Mouse (Mus musculus): Measurements from ENCODE around the gene Lmx1b. TPM values are rescaled to one million over a fixed set of nuclear protein-coding genes. Genes with fewer than 3 reads are reported as not detected.
A peak's percentile ranks its signal among the peaks of the same experiment; 100 is the strongest.

Gene Lmx1b
- polyA plus RNA-seq, 1 experiment from 2014 or later, result 6.3 TPM

- H3K36me3 ChIP-seq, result no peaks in the 10 kb centered on the region
- 0% methylated on average over 30 of the region's 30 CpGs for WGBS
- peak; percentile 90 for ATAC-seq (ENCODE audit: low FRiP score)
- peaks cover 78% of the 10 kb centered on the region for H3K27me3 ChIP-seq
- peak overlapping the region; percentile 65 for H3K4me2 ChIP-seq
- peak overlapping the region; percentile 71 for H3K9ac ChIP-seq
- no peaks in the 10 kb centered on the region for H3K9me3 ChIP-seq
- peaks cover 89% of the 10 kb centered on the region for H3K4me1 ChIP-seq (replicated peaks)
- peak overlapping the region; percentile 37 for H3K4me3 ChIP-seq
- H3K27ac ChIP-seq, result peak overlapping the region; percentile 97
Measured at GRCm38 (mm10) chr2:33616411-33616843, 23.9 kb downstream of the Lmx1b start.

- Histone ChIP-seq H3K9me3 (no peaks in the 10 kb centered on the region), H3K4me1 (replicated peaks) (peaks cover 94% of the 10 kb centered on the region), H3K4me2 (peak overlapping the region; percentile 65), H3K27me3 (peaks cover 82% of the 10 kb centered on the region), H3K27ac (peak overlapping the region; percentile 97), H3K9ac (peak overlapping the region; percentile 71), H3K36me3 (no peaks in the 10 kb centered on the region), H3K4me3 (peak overlapping the region; percentile 37)
- 4% methylated on average over 17 of the region's 17 CpGs for WGBS
- peak; percentile 29 for ATAC-seq (ENCODE audit: low FRiP score)
Measured at GRCm38 (mm10) chr2:33615843-33616344, 24.4 kb downstream of the Lmx1b start.

GRCm38 (mm10) chr2:33605487-33606256 lies 34.6 kb downstream of the Lmx1b start:
- H3K4me3 ChIP-seq, result no peak overlapping the region
- H3K27ac ChIP-seq, result peak overlapping the region; percentile 82
- no peaks in the 10 kb centered on the region for H3K36me3 ChIP-seq
- peaks cover 61% of the 10 kb centered on the region for H3K4me1 ChIP-seq (replicated peaks)
- 8% methylated on average over 18 of the region's 18 CpGs for WGBS
- peak; percentile 11; the same call in 1 of the 2 replicates for ATAC-seq (ENCODE audit: low FRiP score)
- peak overlapping the region; percentile 11; the same call in 1 of the 2 replicates for H3K4me2 ChIP-seq
- peak overlapping the region; percentile 49 for H3K9ac ChIP-seq
- H3K27me3 ChIP-seq, result peaks cover 81% of the 10 kb centered on the region
- no peaks in the 10 kb centered on the region for H3K9me3 ChIP-seq

GRCm38 (mm10) chr2:33604846-33605486 lies 35.3 kb downstream of the Lmx1b start:
- Histone ChIP-seq H3K27ac (peak overlapping the region; percentile 82), H3K36me3 (no peaks in the 10 kb centered on the region), H3K9me3 (no peaks in the 10 kb centered on the region), H3K4me3 (no peak overlapping the region), H3K4me1 (replicated peaks) (peaks cover 59% of the 10 kb centered on the region), H3K9ac (peak overlapping the region; percentile 49; the same call in 1 of the 2 replicates), H3K4me2 (no peak overlapping the region), H3K27me3 (peaks cover 80% of the 10 kb centered on the region)
- WGBS, result 10% methylated on average over 7 of the region's 7 CpGs
- ATAC-seq (ENCODE audit: low FRiP score), result peak; percentile 33; the same call in 1 of the 2 replicates

DNA sequence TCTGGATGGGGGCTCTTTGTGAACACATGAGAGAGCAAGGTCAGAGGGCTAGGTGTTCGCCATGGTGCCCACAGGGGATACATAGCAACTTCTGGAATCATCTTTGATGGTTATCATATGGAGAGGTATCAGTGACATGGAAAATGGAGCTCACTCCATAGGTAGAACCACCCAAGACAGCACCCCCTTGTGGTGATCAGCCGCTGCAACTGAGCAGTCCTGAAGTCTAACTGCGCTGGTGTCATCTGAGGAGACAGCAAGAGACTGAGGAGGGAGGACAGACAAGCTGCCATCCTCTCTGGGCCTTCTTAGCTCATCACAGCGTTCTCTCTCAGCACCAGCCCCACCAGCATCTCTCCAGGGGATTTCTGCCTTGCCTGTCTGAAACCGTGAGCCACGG lies 39.8 kb downstream of the Lmx1b start:
- no peaks in the 10 kb centered on the region for H3K36me3 ChIP-seq
- 46% methylated on average over 6 of the region's 6 CpGs for WGBS
- ATAC-seq (ENCODE audit: low FRiP score), result no peak
- peaks cover 74% of the 10 kb centered on the region for H3K27me3 ChIP-seq
- H3K4me3 ChIP-seq, result no peak overlapping the region
- no peak overlapping the region for H3K27ac ChIP-seq
- no peak overlapping the region for H3K4me2 ChIP-seq
- H3K9ac ChIP-seq, result no peak overlapping the region
- peaks cover 59% of the 10 kb centered on the region for H3K4me1 ChIP-seq (replicated peaks)
- H3K9me3 ChIP-seq, result no peaks in the 10 kb centered on the region

GRCm38 (mm10) chr2:33597384-33597783 lies 42.9 kb downstream of the Lmx1b start:
- no peak overlapping the region for H3K4me3 ChIP-seq
- 20% methylated on average over 4 of the region's 4 CpGs for WGBS
- H3K36me3 ChIP-seq, result no peaks in the 10 kb centered on the region
- peaks cover 62% of the 10 kb centered on the region for H3K4me1 ChIP-seq (replicated peaks)
- H3K27me3 ChIP-seq, result peaks cover 56% of the 10 kb centered on the region
- no peaks in the 10 kb centered on the region for H3K9me3 ChIP-seq
- no peak overlapping the region for H3K4me2 ChIP-seq
- ATAC-seq (ENCODE audit: low FRiP score), result 0 out of 2 replicates have a peak, but pooled peaks have one; percentile 25
- H3K9ac ChIP-seq, result no peak overlapping the region
- peak overlapping the region; percentile 56 for H3K27ac ChIP-seq

DNA sequence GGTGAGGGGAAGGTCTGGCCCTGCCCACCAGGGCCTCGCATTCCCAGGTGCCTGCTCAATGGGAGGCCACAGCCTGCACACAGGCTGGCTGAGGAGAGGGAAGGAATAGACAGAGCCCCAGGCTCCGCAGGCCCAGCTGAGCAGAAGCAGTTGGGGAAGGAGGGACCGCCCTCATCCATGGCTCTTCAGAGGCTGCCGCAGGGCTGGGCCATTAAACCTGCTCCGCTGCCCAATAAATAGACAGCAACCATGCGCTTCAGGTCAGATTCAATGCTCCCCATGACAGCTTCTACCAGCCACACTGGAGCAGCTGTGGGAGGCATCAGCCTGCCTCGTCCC lies 45.3 kb downstream of the Lmx1b start:
- Histone ChIP-seq H3K4me3 (no peak overlapping the region), H3K27me3 (peaks cover 50% of the 10 kb centered on the region), H3K27ac (peak overlapping the region; percentile 86), H3K4me1 (replicated peaks) (peaks cover 81% of the 10 kb centered on the region), H3K36me3 (no peaks in the 10 kb centered on the region), H3K9ac (no peak overlapping the region), H3K9me3 (no peaks in the 10 kb centered on the region), H3K4me2 (no peak overlapping the region)
- 7% methylated on average over 7 of the region's 7 CpGs for WGBS
- no peak; the same call in 1 of the 2 replicates for ATAC-seq (ENCODE audit: low FRiP score)

- H3K27ac ChIP-seq, result peak overlapping the region; percentile 86
- 52% methylated on average over 9 of the region's 9 CpGs for WGBS
Measured at GRCm38 (mm10) chr2:33594181-33595084, 45.9 kb downstream of the Lmx1b start.

GRCm38 (mm10) chr2:33592931-33593555 lies 47.3 kb downstream of the Lmx1b start:
- H3K4me1 ChIP-seq (replicated peaks), result peaks cover 79% of the 10 kb centered on the region
- no peaks in the 10 kb centered on the region for H3K36me3 ChIP-seq
- no peaks in the 10 kb centered on the region for H3K9me3 ChIP-seq
- peak; percentile 52; the same call in 1 of the 2 replicates for ATAC-seq (ENCODE audit: low FRiP score)
- peaks cover 44% of the 10 kb centered on the region for H3K27me3 ChIP-seq
- WGBS, result 4% methylated on average over 12 of the region's 12 CpGs
- peak overlapping the region; percentile 61 for H3K9ac ChIP-seq
- peak overlapping the region; percentile 79 for H3K27ac ChIP-seq
- peak overlapping the region; percentile 23; the same call in 1 of the 2 replicates for H3K4me2 ChIP-seq
- H3K4me3 ChIP-seq, result no peak overlapping the region

More at GRCm38 (mm10) chr2:33594181-33595084, 45.9 kb downstream of the Lmx1b start:
- Histone ChIP-seq H3K36me3 (no peaks in the 10 kb centered on the region), H3K9me3 (no peaks in the 10 kb centered on the region), H3K4me3 (no peak overlapping the region), H3K27me3 (peaks cover 48% of the 10 kb centered on the region), H3K4me2 (no peak overlapping the region), H3K4me1 (replicated peaks) (peaks cover 82% of the 10 kb centered on the region), H3K9ac (no peak overlapping the region)
- ATAC-seq (ENCODE audit: low FRiP score), result no peak

GRCm38 (mm10) chr2:33589280-33589679 lies 51.0 kb downstream of the Lmx1b start:
- Histone ChIP-seq H3K4me1 (replicated peaks) (peaks cover 61% of the 10 kb centered on the region), H3K27ac (peak overlapping the region; percentile 44; the same call in 1 of the 2 replicates), H3K27me3 (peaks cover 59% of the 10 kb centered on the region), H3K36me3 (no peaks in the 10 kb centered on the region), H3K4me2 (no peak overlapping the region), H3K9ac (no peak overlapping the region), H3K9me3 (no peaks in the 10 kb centered on the region), H3K4me3 (no peak overlapping the region)
- no peak for ATAC-seq (ENCODE audit: low FRiP score)
- 46% methylated on average over 9 of the region's 9 CpGs for WGBS
